Mouse (Mus musculus): ENCODE measurements around the gene Hras.

The Hras gene

GRCm38 (mm10) chr7:141175068-141175467 is 18.7 kb downstream of the Hras start:
- in situ Hi-C loops (cut with MboI, MseI), result loop anchor here (5.0 to 10.0 kb wide), 2 partner anchors 80 to 113 kb away; partner anchors contain the start of gene B4galnt4

- in situ Hi-C loops (cut with MboI, MseI), result loop anchor here (10.0 kb wide), 1 partner anchor 79 kb away; no protein-coding TSS in a partner anchor
Observed at GRCm38 (mm10) chr7:141173323-141173850, 20.4 kb downstream of the Hras start.

GRCm38 (mm10) chr7:141172116-141173006 is 21.4 kb downstream of the Hras start, which contains the start of gene Rnh1:
Rnh1 (minus strand) TSS chr7:141172857.
- in situ Hi-C loops (cut with MboI, MseI), result loop anchor here (10.0 kb wide), 1 partner anchor 78 kb away; no protein-coding TSS in a partner anchor

GRCm38 (mm10) chr7:141169866-141170265 is 23.9 kb downstream of the Hras start:
- in situ Hi-C loops (cut with MboI, MseI), result loop anchor here (5.0 to 10.0 kb wide), 2 partner anchors 38 to 75 kb away; no protein-coding TSS in a partner anchor

GRCm38 (mm10) chr7:141169300-141169699 is 24.5 kb downstream of the Hras start:
- in situ Hi-C loops (cut with MboI, MseI), result loop anchor here (5.0 kb wide), 1 partner anchor 37 kb away; no protein-coding TSS in a partner anchor

- in situ Hi-C loops (cut with MboI, MseI), result loop anchor here (5.0 kb wide), 1 partner anchor 36 kb away; no protein-coding TSS in a partner anchor
Observed at GRCm38 (mm10) chr7:141168518-141168953, 25.3 kb downstream of the Hras start.

GRCm38 (mm10) chr7:141167901-141168517 is 25.8 kb downstream of the Hras start:
- in situ Hi-C loops (cut with MboI, MseI), result loop anchor here (5.0 kb wide), 1 partner anchor 36 kb away; no protein-coding TSS in a partner anchor

GRCm38 (mm10) chr7:141164850-141165249 is 29.0 kb downstream of the Hras start:
- in situ Hi-C loops (cut with MboI, MseI), result loop anchor here (5.0 kb wide), 1 partner anchor 33 kb away; no protein-coding TSS in a partner anchor

- in situ Hi-C loops (cut with MboI, MseI), result no loop called here
Observed at GRCm38 (mm10) chr7:141164397-141164796, 29.4 kb downstream of the Hras start.

GRCm38 (mm10) chr7:141155362-141155761 is 38.4 kb downstream of the Hras start:
- in situ Hi-C loops (cut with MboI, MseI), result no loop called here

- in situ Hi-C loops (cut with MboI, MseI), result no loop called here
Observed at GRCm38 (mm10) chr7:141148639-141149038, 45.2 kb downstream of the Hras start.

GRCm38 (mm10) chr7:141147044-141147443 is 46.8 kb downstream of the Hras start:
- in situ Hi-C loops (cut with MboI, MseI), result no loop called here

GRCm38 (mm10) chr7:141146043-141146595 is 47.7 kb downstream of the Hras start:
- in situ Hi-C loops (cut with MboI, MseI), result no loop called here

- in situ Hi-C loops (cut with MboI, MseI), result no loop called here
Observed at GRCm38 (mm10) chr7:141145403-141145802, 48.4 kb downstream of the Hras start.

- in situ Hi-C loops (cut with MboI, MseI), result no loop called here
Observed at GRCm38 (mm10) chr7:141144650-141145049, 49.2 kb downstream of the Hras start.

GRCm38 (mm10) chr7:141143861-141144260 is 49.9 kb downstream of the Hras start:
- in situ Hi-C loops (cut with MboI, MseI), result no loop called here

GRCm38 (mm10) chr7:141143112-141143511 is 50.7 kb downstream of the Hras start:
- in situ Hi-C loops (cut with MboI, MseI), result no loop called here

- in situ Hi-C loops (cut with MboI, MseI), result no loop called here
Observed at GRCm38 (mm10) chr7:141141326-141141725, 52.5 kb downstream of the Hras start.
